Mouse (Mus musculus) embryonic stem cell, embryonic (primary cell): Measurements from ENCODE around the gene Cldn5.

Source experiments
- CTCF ChIA-PET, 4 experiments: fragments of 300-600 bp in 2 of 4; fragments of 350-600 bp in 2 of 4; sonication (Branson Sonifier 250); formaldehyde crosslinking; loops; one replicate each; lab custom pipeline; 2022; ENCODE audit warnings: inconsistent platforms in 2 of 4; lab: Charles Lee
- POLR2A ChIA-PET, 4 experiments: fragments of 300-600 bp in 2 of 4; fragments of 350-600 bp in 2 of 4; sonication (Branson Sonifier 250); formaldehyde crosslinking; loops; one replicate each; lab custom pipeline; 2022; ENCODE audit warnings: antibody characterized with exemption in 4 of 4, inconsistent platforms in 1 of 4; lab: Charles Lee

The Cldn5 gene

GRCm38 (mm10) chr16:18811032-18811431 is 34.4 kb downstream of the Cldn5 start:
- ChIA-PET POLR2A (interaction anchor here (0.5 to 4.4 kb wide), 86 partner anchors 8 to 1330 kb away, joined by 3 to 83 read pairs (median 6); partner anchors contain the start of genes Hira (in 4 of the 4), Mrpl40 (in 4 of the 4), 2510002D24Rik (in 3 of the 4) and Cldn5 (in 3 of the 4)), CTCF (interaction anchor here (0.5 to 2.1 kb wide), 6 partner anchors 12 to 1724 kb away, joined by 5 to 8 read pairs (median 6); partner anchors contain the start of gene Ap2m1 (in 1 of the 4))

- CTCF ChIA-PET: interaction anchor here (0.5 to 2.1 kb wide), 13 partner anchors 11 to 1723 kb away, joined by 3 to 8 read pairs (median 5); partner anchors contain the start of genes Ap2m1 (in 1 of the 4) and Cldn5 (in 1 of the 4)
- POLR2A ChIA-PET: interaction anchor here (0.5 to 4.4 kb wide), 126 partner anchors 9 to 1329 kb away, joined by 3 to 83 read pairs (median 5); partner anchors contain the start of genes 2510002D24Rik (in 4 of the 4), Gm28539 (in 4 of the 4), Hira (in 4 of the 4) and Mrpl40 (in 4 of the 4)
These were observed 35.1 kb downstream of the Cldn5 start, which contains the start of the genes Ufd1 and Cdc45 for GRCm38 (mm10) chr16:18811468-18812384. Ufd1 (plus strand) TSS chr16:18811779. Cdc45 (minus strand) TSS chr16:18811987.

GRCm38 (mm10) chr16:18812385-18812910 is 35.8 kb downstream of the Cldn5 start:
- ChIA-PET CTCF (interaction anchor here in 3 of 4 experiments (0.6 to 2.1 kb wide), 11 partner anchors 12 to 369 kb away, joined by 3 to 8 read pairs (median 5); partner anchors contain the start of gene Cldn5 (in 1 of the 3)), POLR2A (interaction anchor here (0.6 to 4.4 kb wide), 99 partner anchors 8 to 1008 kb away, joined by 3 to 83 read pairs (median 6); partner anchors contain the start of genes 2510002D24Rik (in 4 of the 4), Gm28539 (in 4 of the 4), Hira (in 4 of the 4) and Mrpl40 (in 4 of the 4))

DNA sequence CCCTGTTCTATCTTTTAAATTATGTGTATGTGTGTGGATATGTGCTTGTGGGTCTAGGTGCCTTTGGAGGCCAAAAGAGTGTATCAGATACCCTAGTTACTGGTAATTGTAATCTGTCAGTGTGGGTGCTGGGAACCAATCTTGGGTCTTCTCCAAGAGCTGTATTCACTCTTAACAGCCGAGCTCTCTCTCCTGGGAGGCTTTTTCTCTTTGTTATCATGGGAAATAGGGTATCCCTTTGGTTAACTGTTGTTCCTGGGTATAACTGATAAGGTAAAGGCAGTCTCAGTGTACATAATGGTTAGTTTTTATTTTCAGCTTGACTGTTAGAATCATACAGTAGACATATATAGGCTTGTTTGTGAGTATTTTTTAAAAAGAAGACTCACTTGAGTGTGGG is 45.7 kb downstream of the Cldn5 start:
- POLR2A ChIA-PET: interaction anchor here in 2 of 4 experiments (0.6 to 4.4 kb wide), 8 partner anchors 10 to 45 kb away, joined by 3 to 33 read pairs (median 4); partner anchors contain the start of genes 2510002D24Rik (in 2 of the 2), Cdc45 (in 2 of the 2), Gm28539 (in 2 of the 2) and Ufd1 (in 2 of the 2)
- CTCF ChIA-PET: no interaction called here

DNA sequence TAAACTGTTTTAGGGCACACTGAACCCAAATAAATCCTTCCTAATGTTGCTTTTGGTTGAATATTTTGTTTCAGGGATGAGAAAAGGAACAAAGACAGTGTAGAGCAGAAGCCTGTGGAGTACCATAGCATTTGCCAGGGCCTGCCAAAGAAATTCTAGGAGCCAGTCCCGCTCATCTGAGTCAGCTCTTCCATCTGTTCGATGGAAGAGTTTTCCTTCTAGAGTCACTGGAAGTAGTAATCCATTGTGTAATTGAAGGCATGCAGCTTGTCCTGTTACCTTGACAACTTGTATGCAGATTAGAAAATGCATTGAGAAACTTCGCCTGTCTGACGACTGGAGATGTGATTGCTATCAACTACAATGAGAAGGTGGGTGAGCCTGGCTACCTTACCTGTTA is 46.3 kb downstream of the Cldn5 start:
- POLR2A ChIA-PET: interaction anchor here in 2 of 4 experiments (0.6 to 4.4 kb wide), 7 partner anchors 11 to 46 kb away, joined by 3 to 33 read pairs (median 4); partner anchors contain the start of genes 2510002D24Rik (in 2 of the 2), Cdc45 (in 2 of the 2), Gm28539 (in 2 of the 2) and Ufd1 (in 2 of the 2)

More for the DNA sequence above, 46.3 kb downstream of the Cldn5 start:
- CTCF ChIA-PET: no interaction called here
